Mouse (Mus musculus): Measurements from ENCODE around the gene Pcdh18.

GRCm38 (mm10) chr3:49805511-49805910 lies 48.4 kb upstream of the Pcdh18 start:
- TF ChIP-seq CTCF (conservative IDR thresholded peaks at IDR 0.05; ENCODE audit: insufficient read depth, insufficient read length, low read depth, low read length) (no peak), POLR2A (IDR thresholded peaks at IDR 0.05; ENCODE audit: low read depth, low read length) (no peak)

Measured in kidney, adult 2 months (tissue).